Mouse (Mus musculus) myocyte (in vitro differentiated cells): ENCODE measurements around the gene Nrf1. TPM values are rescaled to one million over a fixed set of nuclear protein-coding genes. Genes with fewer than 3 reads are reported as not detected.

Source experiments
- H3K27me3 ChIP-seq: one replicate; pipeline ENCODE4 v1.6.1; 2011; ENCODE audit not compliant: control insufficient read depth, insufficient read depth, insufficient read length
- H3K36me3 ChIP-seq: one replicate; pipeline ENCODE4 v1.6.1; 2011; ENCODE audit not compliant: control insufficient read depth, insufficient read depth
- H3K4me2 ChIP-seq: one replicate; pipeline ENCODE4 v1.6.1; 2011; ENCODE audit warnings: low read depth, control low read depth
- H3K4me3 ChIP-seq: one replicate; pipeline ENCODE4 v1.5.1; 2011; ENCODE audit warnings: mild to moderate bottlenecking, control low read depth, moderate library complexity
- H3K79me2 ChIP-seq: one replicate; pipeline ENCODE4 v1.6.1; 2011; ENCODE audit not compliant: control insufficient read depth, insufficient read depth
- H3ac ChIP-seq: one replicate; pipeline ENCODE4 v1.6.1; 2011; ENCODE audit not compliant: control insufficient read depth, insufficient read length
- CEBPB ChIP-seq: IDR thresholded peaks from 2 replicates; pipeline ENCODE4 v1.6.1; 2011; ENCODE audit warnings: mild to moderate bottlenecking, moderate library complexity; ENCODE audit not compliant: poor library complexity, insufficient read depth, severe bottlenecking
- E2F4 ChIP-seq: IDR thresholded peaks from one replicate; pipeline ENCODE4 v1.6.1; 2011; ENCODE audit warnings: mild to moderate bottlenecking, control low read depth, moderate library complexity; ENCODE audit not compliant: insufficient read depth
- MAX ChIP-seq: IDR thresholded peaks from one replicate; pipeline ENCODE4 v1.6.1; 2011; ENCODE audit warnings: low read depth, mild to moderate bottlenecking, control low read depth
- MYOD1 ChIP-seq, 3 experiments: IDR thresholded peaks; one replicate each; pipeline ENCODE4 v1.6.1; 2011; ENCODE audit warnings: control low read depth in 2 of 3, low read depth in 2 of 3, mild to moderate bottlenecking in 2 of 3, moderate library complexity in 1 of 3; ENCODE audit not compliant: insufficient read length in 2 of 3, control insufficient read depth in 1 of 3
- MYOG ChIP-seq, 3 experiments: IDR thresholded peaks; one replicate each; pipeline ENCODE4 v1.6.1; 2011; ENCODE audit warnings: control low read depth in 2 of 3, low read depth in 2 of 3, mild to moderate bottlenecking in 2 of 3; ENCODE audit not compliant: insufficient read length in 2 of 3, control insufficient read depth in 1 of 3, insufficient read depth in 1 of 3
- POLR2A ChIP-seq: IDR thresholded peaks from one replicate; pipeline ENCODE4 v1.6.1; 2011; ENCODE audit warnings: low read depth, mild to moderate bottlenecking, control low read depth, moderate library complexity; ENCODE audit not compliant: insufficient read length
- POLR2AphosphoS2 ChIP-seq: IDR thresholded peaks from one replicate; pipeline ENCODE4 v1.6.1; 2011; ENCODE audit warnings: low read depth, control low read depth; ENCODE audit not compliant: insufficient read length
- REST ChIP-seq: IDR thresholded peaks from one replicate; pipeline ENCODE4 v1.6.1; 2011; ENCODE audit warnings: mild to moderate bottlenecking, control low read depth, moderate library complexity; ENCODE audit not compliant: insufficient read depth, insufficient read length
- SRF ChIP-seq: IDR thresholded peaks from one replicate; pipeline ENCODE4 v1.6.1; 2011; ENCODE audit warnings: low read depth; ENCODE audit not compliant: control insufficient read depth, insufficient read length
- TCF12 ChIP-seq: IDR thresholded peaks from one replicate; pipeline ENCODE4 v1.6.1; 2011; ENCODE audit warnings: mild to moderate bottlenecking, control low read depth; ENCODE audit not compliant: poor library complexity, insufficient read depth, severe bottlenecking
- TCF3 ChIP-seq: IDR thresholded peaks from one replicate; pipeline ENCODE4 v1.6.1; 2011; ENCODE audit warnings: low read depth, control low read depth; ENCODE audit not compliant: insufficient read length
- USF1 ChIP-seq: IDR thresholded peaks from one replicate; pipeline ENCODE4 v1.6.1; 2011; ENCODE audit warnings: low read depth, mild to moderate bottlenecking, control low read depth, moderate library complexity
- polyA plus RNA-seq: library from polyadenylated mRNA; unstranded; fragments of >200 nt; fragmentation: generic; extraction: Trizol; gene quantifications from one replicate; pipeline ENCODE4 v1.2.1, GENCODE M21; 2012; ENCODE audit warnings: missing spikeins

The Nrf1 gene
- polyA plus RNA-seq, 1 experiment: 26.8 TPM

- Histone ChIP-seq H3K79me2 (peaks cover 46% of the 10 kb centered on the region), H3K36me3 (no peaks in the 10 kb centered on the region), H3K27me3 (no peaks in the 10 kb centered on the region), H3K4me2 (no peak overlapping the region), H3ac (peak overlapping the region; percentile 94), H3K4me3 (peak overlapping the region; percentile 59)
- no peak for TF ChIP-seq REST
- no peak for TF ChIP-seq MYOG (IDR thresholded peaks at IDR 0.05; ENCODE audit: control insufficient read depth in 1 of 3, insufficient read depth in 1 of 3, insufficient read length in 2 of 3, low read depth in 2 of 3)
- TF ChIP-seq MAX: no peak
Observed at GRCm38 (mm10) chr6:30048163-30048500, 344 bp downstream of the Nrf1 start.

GRCm38 (mm10) chr6:30048501-30049353 lies 939 bp downstream of the Nrf1 start:
- Histone ChIP-seq H3K4me3 (peak overlapping the region; percentile 59), H3K36me3 (no peaks in the 10 kb centered on the region), H3K27me3 (no peaks in the 10 kb centered on the region), H3K4me2 (peak overlapping the region; percentile 78), H3ac (peak overlapping the region; percentile 94), H3K79me2 (peaks cover 52% of the 10 kb centered on the region)
- TF ChIP-seq USF1: no peak

- Histone ChIP-seq H3K36me3 (peaks cover 6% of the 10 kb centered on the region), H3K4me2 (no peak overlapping the region), H3K4me3 (no peak overlapping the region), H3K27me3 (no peaks in the 10 kb centered on the region), H3ac (no peak overlapping the region), H3K79me2 (peaks cover 90% of the 10 kb centered on the region)
- TF ChIP-seq MYOD1 (IDR thresholded peaks at IDR 0.05; ENCODE audit: control insufficient read depth in 1 of 3, insufficient read length in 2 of 3, low read depth in 2 of 3): no peak
- no peak for TF ChIP-seq TCF12
- TF ChIP-seq TCF3: no peak
- no peak for TF ChIP-seq USF1
- no peak for TF ChIP-seq MYOG (IDR thresholded peaks at IDR 0.05; ENCODE audit: control insufficient read depth in 1 of 3, insufficient read depth in 1 of 3, insufficient read length in 2 of 3, low read depth in 2 of 3)
- no peak for TF ChIP-seq POLR2AphosphoS2
- TF ChIP-seq REST: no peak
- no peak for TF ChIP-seq MAX
- TF ChIP-seq E2F4: no peak
- no peak for TF ChIP-seq CEBPB
- no peak for TF ChIP-seq POLR2A
- no peak for TF ChIP-seq SRF
Observed at GRCm38 (mm10) chr6:30053116-30053515, 5.3 kb downstream of the Nrf1 start.

GRCm38 (mm10) chr6:30062544-30062943 lies 14.8 kb downstream of the Nrf1 start:
- H3ac ChIP-seq: no peak overlapping the region
- H3K36me3 ChIP-seq: no peaks in the 10 kb centered on the region
- no peak overlapping the region for H3K4me2 ChIP-seq
- peaks cover 87% of the 10 kb centered on the region for H3K79me2 ChIP-seq
- no peaks in the 10 kb centered on the region for H3K27me3 ChIP-seq
- TF ChIP-seq SRF (no peak), POLR2A (no peak)
- no peak overlapping the region for H3K4me3 ChIP-seq

- TF ChIP-seq REST (no peak), POLR2A (no peak), MYOG (IDR thresholded peaks at IDR 0.05; ENCODE audit: control insufficient read depth in 1 of 3, insufficient read depth in 1 of 3, insufficient read length in 2 of 3, low read depth in 2 of 3) (no peak), MAX (no peak), CEBPB (no peak), POLR2AphosphoS2 (no peak), TCF3 (no peak), TCF12 (no peak), USF1 (no peak), MYOD1 (IDR thresholded peaks at IDR 0.05; ENCODE audit: control insufficient read depth in 1 of 3, insufficient read length in 2 of 3, low read depth in 2 of 3) (no peak), E2F4 (no peak), SRF (no peak)
- peaks cover 91% of the 10 kb centered on the region for H3K79me2 ChIP-seq
- H3ac ChIP-seq: no peak overlapping the region
- H3K36me3 ChIP-seq: no peaks in the 10 kb centered on the region
- H3K27me3 ChIP-seq: no peaks in the 10 kb centered on the region
- H3K4me3 ChIP-seq: no peak overlapping the region
- no peak overlapping the region for H3K4me2 ChIP-seq
Observed at GRCm38 (mm10) chr6:30065369-30065768, 17.6 kb downstream of the Nrf1 start.
